Mouse (Mus musculus) neural tube, embryonic 14.5 days (tissue): ENCODE results near the gene Rabl6. TPM values are rescaled to one million over a fixed set of nuclear protein-coding genes. Genes with fewer than 3 reads are reported as not detected.

Experiments
- ATAC-seq: fragments of 200-750 bp; cut with Nextera tagmentation; 2 replicates; pipeline ENCODE4 v1.8.0; 2017; ENCODE audit warnings: low read depth, mild to moderate bottlenecking, moderate TSS enrichment, moderate library complexity
- H3K27ac ChIP-seq: fragments of 300-500 bp; sonication (generic); 2 replicates; pipeline ENCODE4 v1.5.1; 2014; ENCODE audit warnings: low read depth, mild to moderate bottlenecking, control low read depth, low read length, moderate library complexity, mixed read lengths
- H3K27me3 ChIP-seq: fragments of 300-500 bp; sonication (generic); 2 replicates; pipeline ENCODE4 v1.6.1; 2014; ENCODE audit warnings: low read length; ENCODE audit not compliant: control insufficient read depth, insufficient read depth
- H3K36me3 ChIP-seq: fragments of 300-500 bp; sonication (generic); 2 replicates; pipeline ENCODE4 v1.6.1; 2014; ENCODE audit warnings: low read length, mixed read lengths; ENCODE audit not compliant: control insufficient read depth, insufficient read depth
- H3K4me1 ChIP-seq: fragments of 300-500 bp; sonication (generic); 2 replicates; pipeline ENCODE4 v1.6.1; 2014; ENCODE audit warnings: low read length; ENCODE audit not compliant: control insufficient read depth, insufficient read depth
- H3K4me2 ChIP-seq: fragments of 300-500 bp; sonication (generic); 2 replicates; pipeline ENCODE4 v1.6.1; 2014; ENCODE audit warnings: mild to moderate bottlenecking, low read depth, low read length, control low read depth
- H3K4me3 ChIP-seq: fragments of 300-500 bp; sonication (generic); 2 replicates; pipeline ENCODE4 v1.5.1; 2014; ENCODE audit warnings: low read depth, low read length, control low read depth, mixed read lengths
- H3K9ac ChIP-seq: fragments of 300-500 bp; sonication (generic); replicated peaks from 2 replicates; pipeline ENCODE4 v1.6.1; 2014; ENCODE audit warnings: low read depth, mild to moderate bottlenecking, control low read depth, low read length, mixed read lengths
- H3K9me3 ChIP-seq: fragments of 300-500 bp; sonication (generic); 2 replicates; pipeline ENCODE4 v1.6.1; 2016; ENCODE audit warnings: low read length; ENCODE audit not compliant: control insufficient read depth
- WGBS: fragments of 180-500 bp; shearing (Covaris S2); extraction: QIAGEN DNeasy Blood & Tissue Kit; methylation state at CpG from one replicate; pipeline ENCODE4 v1.1.7; 2014; 5-methylcytosine and 5-hydroxymethylcytosine counted together
- polyA plus RNA-seq: library from polyadenylated mRNA; unstranded; fragments of >200 nt; fragmentation: Nextera tagmentation; extraction: Ambion mirVana; gene quantifications from 2 replicates; pipeline ENCODE4 v1.2.1, GENCODE M21; 2014

Rabl6 gene
- polyA plus RNA-seq, 1 experiment from 2014 or later = 64.2 TPM

- Histone ChIP-seq H3K27me3 (peaks cover 8% of the 10 kb centered on the region), H3K27ac (no peak overlapping the region), H3K4me2 (no peak overlapping the region), H3K4me3 (no peak overlapping the region), H3K36me3 (peaks cover 7% of the 10 kb centered on the region; the same call in 1 of the 2 replicates), H3K4me1 (peaks cover 30% of the 10 kb centered on the region), H3K9ac (no peak overlapping the region), H3K9me3 (no peaks in the 10 kb centered on the region)
- no peak for ATAC-seq
- 85% methylated on average over 4 of the region's 4 CpGs for WGBS
Measured at GRCm38 (mm10) chr2:25584856-25585255, 23.5 kb downstream of the Rabl6 start.

GRCm38 (mm10) chr2:25584152-25584551, 24.2 kb downstream of the Rabl6 start:
- Histone ChIP-seq H3K4me3 (no peak overlapping the region), H3K4me1 (peaks cover 33% of the 10 kb centered on the region), H3K27me3 (peaks cover 15% of the 10 kb centered on the region), H3K27ac (no peak overlapping the region), H3K36me3 (peaks cover 7% of the 10 kb centered on the region; the same call in 1 of the 2 replicates), H3K4me2 (no peak overlapping the region), H3K9ac (no peak overlapping the region), H3K9me3 (no peaks in the 10 kb centered on the region)
- ATAC-seq = no peak
- 93% methylated on average over 3 of the region's 3 CpGs for WGBS

- 68% methylated on average over 4 of the region's 4 CpGs for WGBS
- Histone ChIP-seq H3K4me2 (no peak overlapping the region), H3K27ac (peak overlapping the region; percentile 62; the same call in 1 of the 2 replicates), H3K36me3 (peaks cover 10% of the 10 kb centered on the region; the same call in 1 of the 2 replicates), H3K27me3 (peaks cover 21% of the 10 kb centered on the region), H3K4me1 (peaks cover 33% of the 10 kb centered on the region), H3K9me3 (no peaks in the 10 kb centered on the region), H3K4me3 (no peak overlapping the region), H3K9ac (no peak overlapping the region)
- no peak for ATAC-seq
Measured at GRCm38 (mm10) chr2:25583571-25583970, 24.8 kb downstream of the Rabl6 start.

- Histone ChIP-seq H3K36me3 (peaks cover 10% of the 10 kb centered on the region; the same call in 1 of the 2 replicates), H3K9ac (no peak overlapping the region), H3K4me3 (no peak overlapping the region), H3K27me3 (peaks cover 25% of the 10 kb centered on the region), H3K4me2 (no peak overlapping the region), H3K4me1 (peaks cover 33% of the 10 kb centered on the region), H3K27ac (peak overlapping the region; percentile 62), H3K9me3 (no peaks in the 10 kb centered on the region)
- ATAC-seq = no peak
- WGBS = 70% methylated on average over 6 of the region's 6 CpGs
Measured at GRCm38 (mm10) chr2:25583120-25583481, 25.2 kb downstream of the Rabl6 start.

GRCm38 (mm10) chr2:25582466-25583119, 25.7 kb downstream of the Rabl6 start:
- H3K36me3 ChIP-seq = peaks cover 10% of the 10 kb centered on the region; the same call in 1 of the 2 replicates
- H3K4me2 ChIP-seq = no peak overlapping the region; the same call in 1 of the 2 replicates
- peak overlapping the region; percentile 62 for H3K27ac ChIP-seq
- peaks cover 38% of the 10 kb centered on the region for H3K4me1 ChIP-seq
- no peaks in the 10 kb centered on the region for H3K9me3 ChIP-seq
- H3K9ac ChIP-seq = no peak overlapping the region
- peaks cover 30% of the 10 kb centered on the region for H3K27me3 ChIP-seq
- peak; percentile 42 for ATAC-seq
- H3K4me3 ChIP-seq = no peak overlapping the region
- 27% methylated on average over 12 of the region's 12 CpGs for WGBS

GRCm38 (mm10) chr2:25581901-25582301, 26.4 kb downstream of the Rabl6 start:
- H3K4me1 ChIP-seq = peaks cover 43% of the 10 kb centered on the region
- H3K4me3 ChIP-seq = no peak overlapping the region

GRCm38 (mm10) chr2:25581294-25581864, 26.9 kb downstream of the Rabl6 start, which contains the start of gene Ajm1:
TSS of gene Ajm1 (minus strand) at chr2:25581757.
- WGBS = 6% methylated on average over 19 of the region's 19 CpGs
- peak; percentile 76 for ATAC-seq

More at GRCm38 (mm10) chr2:25581901-25582301, 26.4 kb downstream of the Rabl6 start:
- no peak overlapping the region; the same call in 1 of the 2 replicates for H3K9ac ChIP-seq
- H3K9me3 ChIP-seq = no peaks in the 10 kb centered on the region
- no peak; the same call in 1 of the 2 replicates for ATAC-seq
- H3K4me2 ChIP-seq = peak overlapping the region; percentile 66; the same call in 1 of the 2 replicates
- peaks cover 10% of the 10 kb centered on the region; the same call in 1 of the 2 replicates for H3K36me3 ChIP-seq
- 37% methylated on average over 6 of the region's 6 CpGs for WGBS
- H3K27me3 ChIP-seq = peaks cover 37% of the 10 kb centered on the region
- peak overlapping the region; percentile 39; the same call in 1 of the 2 replicates for H3K27ac ChIP-seq

GRCm38 (mm10) chr2:25580621-25581101, 27.7 kb downstream of the Rabl6 start:
- Histone ChIP-seq H3K27me3 (peaks cover 41% of the 10 kb centered on the region), H3K4me3 (peak overlapping the region; percentile 51), H3K36me3 (peaks cover 10% of the 10 kb centered on the region; the same call in 1 of the 2 replicates), H3K4me2 (peak overlapping the region; percentile 66), H3K27ac (no peak overlapping the region), H3K9me3 (no peaks in the 10 kb centered on the region), H3K4me1 (peaks cover 45% of the 10 kb centered on the region), H3K9ac (peak overlapping the region; percentile 56; the same call in 1 of the 2 replicates)
- ATAC-seq = no peak
- 46% methylated on average over 6 of the region's 6 CpGs for WGBS

More at GRCm38 (mm10) chr2:25581294-25581864, 26.9 kb downstream of the Rabl6 start, which contains the start of gene Ajm1:
- peaks cover 43% of the 10 kb centered on the region for H3K4me1 ChIP-seq
- H3K27ac ChIP-seq = peak within 1 kb of the TSS; percentile 62
- H3K27me3 ChIP-seq = peaks cover 41% of the 10 kb centered on the region
- H3K9me3 ChIP-seq = no peaks in the 10 kb centered on the region
- H3K4me3 ChIP-seq = peak within 1 kb of the TSS; percentile 51
- H3K4me2 ChIP-seq = peak within 1 kb of the TSS; percentile 66
- H3K36me3 ChIP-seq = peaks cover 10% of the 10 kb centered on the region; the same call in 1 of the 2 replicates
- peak within 1 kb of the TSS; percentile 56 for H3K9ac ChIP-seq
